Mouse (Mus musculus) gastrocnemius, adult 2 months (tissue): ENCODE data around the gene Cyb5d1. TPM values are rescaled to one million over a fixed set of nuclear protein-coding genes. Genes with fewer than 3 reads are reported as not detected.

ENCODE experiments used
- DNase-seq: peaks from one replicate; pipeline ENCODE4 v3.0.0; 2022
- H3K27ac ChIP-seq: fragments of 200-600 bp; 2 replicates; pipeline ENCODE4 v1.8.1; 2022; ENCODE audit warnings: mild to moderate bottlenecking
- H3K4me3 ChIP-seq: fragments of 200-600 bp; 2 replicates; pipeline ENCODE4 v1.8.1; 2022; ENCODE audit warnings: mild to moderate bottlenecking, moderate library complexity
- CTCF ChIP-seq: fragments of 200-600 bp; IDR thresholded peaks from 2 replicates; pipeline ENCODE4 v1.8.1; 2022; ENCODE audit warnings: antibody characterized with exemption, mild to moderate bottlenecking, moderate library complexity
- intact Hi-C: fragments of 180-260 bp; cut with DNase I; formaldehyde crosslinking; loops from one replicate; pipeline ENCODE4 v1.15.1; 2025
- total RNA-seq, 2 experiments: library from RNA; stranded (reverse); gene quantifications; 2 replicates each; pipeline ENCODE4 v1.2.3; 2021

Cyb5d1 gene
- total RNA-seq, 2 experiments from 2014 or later = 34.9 to 36.0 TPM

DNA sequence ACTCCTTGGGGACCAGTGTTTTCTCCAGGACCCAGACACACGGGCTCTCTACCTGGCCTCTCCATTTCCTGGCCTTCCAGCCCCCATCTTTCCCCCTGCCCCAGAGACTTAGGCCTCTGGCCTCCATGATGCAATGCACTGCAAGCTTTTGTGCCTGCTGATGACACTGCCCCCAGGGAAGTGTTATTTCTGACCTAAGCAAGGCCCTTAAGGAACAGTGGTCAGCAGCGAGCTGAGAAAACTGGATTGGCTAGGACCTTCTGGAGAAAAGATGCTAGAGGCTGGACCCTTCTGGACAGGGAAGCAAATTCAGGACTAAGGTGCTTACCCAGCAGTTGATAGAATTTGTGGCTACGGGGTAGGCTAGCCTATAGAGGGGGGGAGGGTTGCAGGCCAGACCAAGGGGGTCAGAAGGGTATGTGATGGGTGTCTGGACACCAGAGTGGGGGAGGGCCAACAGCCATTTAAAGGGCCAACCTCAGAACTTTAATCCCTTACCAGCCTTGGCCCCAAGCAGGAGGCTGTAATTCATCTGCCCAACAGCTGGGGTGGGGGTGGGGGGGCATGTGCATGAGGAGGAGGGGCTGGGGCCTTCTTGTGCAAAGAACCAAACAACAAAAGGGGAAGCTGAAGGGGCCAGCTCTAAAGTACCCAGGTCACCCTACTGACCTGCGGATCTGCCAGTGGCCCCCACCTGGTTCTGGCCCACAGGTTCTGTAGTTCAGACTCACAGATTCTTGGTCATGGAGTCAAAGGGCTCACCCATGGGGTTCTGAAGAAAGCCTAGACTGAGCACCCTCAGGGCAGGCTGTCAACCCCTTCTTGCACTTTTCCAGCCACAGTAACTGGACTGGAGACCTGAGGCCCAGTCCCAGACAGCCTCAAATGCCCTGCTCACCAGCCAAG is 19.2 kb upstream of the Cyb5d1 start:
- Histone ChIP-seq H3K27ac (peak overlapping the region; percentile 94), H3K4me3 (peak overlapping the region; percentile 86)
- intact Hi-C loops = loop anchor here (5.0 to 10.0 kb wide), 3 partner anchors 292 to 580 kb away; partner anchors contain the start of genes 9130213A22Rik, Gabarap, Hes7 and Phf23
- no peak for TF ChIP-seq CTCF
- peak; percentile 51 for DNase-seq

DNA sequence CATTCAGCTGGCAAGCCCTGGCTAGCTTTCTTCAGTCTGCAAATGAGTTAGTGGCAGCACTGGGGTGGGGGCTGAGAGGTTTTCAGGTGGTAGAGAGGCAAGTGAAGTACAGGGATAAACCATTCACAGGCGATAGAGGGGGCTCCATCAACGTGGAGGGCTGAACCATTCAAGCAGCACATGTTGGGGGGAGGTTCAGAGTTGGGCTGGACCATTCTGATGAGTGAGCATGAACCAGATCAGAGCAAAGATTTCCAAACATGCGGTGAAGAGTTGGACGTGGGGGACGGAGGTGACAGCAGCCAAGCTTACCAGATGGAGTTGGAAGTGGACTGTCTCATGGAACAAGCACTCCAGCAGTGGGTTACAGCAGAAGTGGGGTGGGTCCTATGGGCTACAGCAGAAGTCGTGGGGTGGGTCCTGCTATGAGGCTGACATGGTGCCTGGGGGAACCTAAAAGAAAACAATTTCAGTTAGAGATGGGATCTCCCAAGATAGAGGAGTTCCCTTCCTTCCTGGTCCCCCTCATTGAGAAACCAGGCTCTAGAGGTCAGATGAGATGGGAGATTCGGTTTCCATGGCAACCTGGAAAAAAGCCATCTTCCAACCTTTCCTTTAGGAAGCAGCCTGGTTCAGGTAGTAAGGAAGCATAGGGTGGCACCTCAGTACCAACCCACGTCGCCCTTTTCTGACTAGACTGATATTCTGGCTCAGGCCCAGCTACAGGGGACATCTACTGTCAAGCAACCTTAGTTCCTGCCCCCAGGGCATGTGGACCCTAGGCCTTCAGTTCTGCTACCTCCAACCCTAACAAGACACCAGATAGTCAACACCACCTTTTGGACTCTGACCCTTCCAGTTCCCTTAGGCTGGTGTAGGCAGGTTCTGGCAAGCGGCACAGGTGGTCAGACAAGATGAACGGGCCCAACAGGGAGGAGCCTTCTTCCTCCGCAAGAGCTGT is 18.1 kb upstream of the Cyb5d1 start, which contains the start of gene Kdm6b:
Gene Kdm6b, minus strand, starts transcription at position 455 of the 961 bp plus-strand sequence.
- intact Hi-C loops = loop anchor here (10.0 kb wide), 2 partner anchors 349 to 581 kb away; partner anchors contain the start of genes Gabarap and Phf23
- Histone ChIP-seq H3K4me3 (peak within 1 kb of the TSS; percentile 86), H3K27ac (peak within 1 kb of the TSS; percentile 94)
- TF ChIP-seq CTCF = no peak
- DNase-seq = peak; percentile 34

DNA sequence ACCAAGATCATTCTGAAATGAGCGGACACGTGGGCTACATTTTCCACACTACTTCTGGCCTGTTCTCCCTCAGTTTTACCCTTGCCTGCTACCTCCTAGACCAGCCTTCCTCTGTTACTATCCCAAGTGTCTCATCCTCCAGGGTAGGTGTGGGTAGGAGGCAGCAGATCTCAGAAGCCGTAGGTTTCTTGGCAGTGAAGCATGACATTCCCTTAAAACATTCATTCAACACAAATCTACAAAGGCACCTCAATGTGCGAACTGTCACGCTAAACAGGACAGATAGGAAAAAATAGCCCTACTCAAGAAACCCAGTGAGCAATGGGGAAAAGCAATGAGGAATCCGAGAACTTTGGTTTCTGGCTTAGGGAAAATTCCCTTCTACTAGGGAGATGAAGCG is 17.1 kb upstream of the Cyb5d1 start:
- H3K4me3 ChIP-seq = peak overlapping the region; percentile 86
- no peak for DNase-seq
- TF ChIP-seq CTCF = no peak

GRCm38 (mm10) chr11:69411538-69412203 is 16.2 kb upstream of the Cyb5d1 start:
- peak; percentile 94 for DNase-seq
- TF ChIP-seq CTCF = no peak
- intact Hi-C loops = loop anchor here (10.0 kb wide), 2 partner anchors 347 to 583 kb away; partner anchors contain the start of genes Gabarap and Phf23

More for the DNA sequence above, 17.1 kb upstream of the Cyb5d1 start:
- H3K27ac ChIP-seq = peak overlapping the region; percentile 94
- intact Hi-C loops = loop anchor here (10.0 kb wide), 2 partner anchors 348 to 582 kb away; partner anchors contain the start of genes Gabarap and Phf23

GRCm38 (mm10) chr11:69411073-69411535 is 15.7 kb upstream of the Cyb5d1 start:
- DNase-seq = peak; percentile 96
- intact Hi-C loops = loop anchor here (10.0 kb wide), 2 partner anchors 346 to 584 kb away; partner anchors contain the start of genes Gabarap and Phf23
- Histone ChIP-seq H3K27ac (peak overlapping the region; percentile 94), H3K4me3 (peak overlapping the region; percentile 86)
- TF ChIP-seq CTCF = no peak

More at GRCm38 (mm10) chr11:69411538-69412203, 16.2 kb upstream of the Cyb5d1 start:
- peak overlapping the region; percentile 86 for H3K4me3 ChIP-seq
- peak overlapping the region; percentile 94 for H3K27ac ChIP-seq

DNA sequence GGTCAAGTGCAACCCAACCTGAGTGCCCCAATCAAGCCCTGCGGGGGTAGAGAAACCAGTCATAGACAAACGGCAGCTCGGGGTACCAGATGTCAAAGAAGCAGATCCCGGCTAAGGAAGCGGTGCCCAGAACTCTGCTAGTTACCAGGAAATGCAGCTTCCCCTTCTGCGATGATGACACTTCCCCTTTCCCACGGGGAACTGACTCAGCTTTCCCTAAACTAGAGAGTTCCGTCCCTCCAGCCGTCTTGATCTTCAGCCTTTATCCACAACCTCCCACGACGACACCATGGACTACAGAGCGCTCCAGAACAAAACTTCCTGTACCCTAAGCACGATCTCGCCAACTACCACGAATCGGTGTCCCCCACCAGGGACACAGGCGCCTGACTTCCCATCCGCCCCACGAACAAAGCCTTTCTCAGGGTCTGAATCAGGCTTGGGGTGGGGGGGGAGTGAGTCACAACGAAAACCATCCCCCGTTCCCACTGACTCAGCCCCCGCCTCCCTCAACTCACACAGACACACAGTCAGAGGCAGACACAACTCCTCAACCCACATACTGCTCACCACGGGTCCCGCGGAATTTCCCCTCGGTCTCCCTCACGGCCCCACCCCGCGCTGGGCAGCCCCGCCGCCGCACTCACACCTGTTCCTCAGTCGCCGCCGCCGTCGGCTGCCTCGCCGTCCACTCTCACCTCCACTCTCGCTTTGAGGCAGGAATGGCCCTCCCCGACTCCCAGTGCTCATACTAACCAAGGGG is 15.1 kb upstream of the Cyb5d1 start:
- intact Hi-C loops = loop anchor here (10.0 kb wide), 2 partner anchors 346 to 584 kb away; partner anchors contain the start of genes Gabarap and Phf23
- Histone ChIP-seq H3K27ac (peak overlapping the region; percentile 94), H3K4me3 (peak overlapping the region; percentile 86)
- DNase-seq = peak; percentile 64
- TF ChIP-seq CTCF = no peak

DNA sequence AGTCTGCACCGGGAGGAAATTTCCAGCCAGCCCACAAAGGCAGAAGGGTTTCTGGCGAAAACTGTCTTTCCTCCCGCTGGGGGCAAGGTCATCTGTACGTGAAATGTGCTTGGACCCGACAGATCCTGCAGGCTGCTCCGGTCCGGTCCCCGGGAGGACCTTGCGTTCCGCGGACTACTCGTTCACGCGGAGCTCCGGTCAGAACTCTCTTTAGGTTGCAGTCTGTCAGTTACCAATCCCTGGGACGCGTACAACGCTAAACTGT is 14.5 kb upstream of the Cyb5d1 start:
- Histone ChIP-seq H3K4me3 (peak overlapping the region; percentile 86), H3K27ac (peak overlapping the region; percentile 94)
- no peak for DNase-seq
- intact Hi-C loops = loop anchor here (10.0 kb wide), 2 partner anchors 345 to 585 kb away; partner anchors contain the start of genes Gabarap and Phf23
- no peak for TF ChIP-seq CTCF

DNA sequence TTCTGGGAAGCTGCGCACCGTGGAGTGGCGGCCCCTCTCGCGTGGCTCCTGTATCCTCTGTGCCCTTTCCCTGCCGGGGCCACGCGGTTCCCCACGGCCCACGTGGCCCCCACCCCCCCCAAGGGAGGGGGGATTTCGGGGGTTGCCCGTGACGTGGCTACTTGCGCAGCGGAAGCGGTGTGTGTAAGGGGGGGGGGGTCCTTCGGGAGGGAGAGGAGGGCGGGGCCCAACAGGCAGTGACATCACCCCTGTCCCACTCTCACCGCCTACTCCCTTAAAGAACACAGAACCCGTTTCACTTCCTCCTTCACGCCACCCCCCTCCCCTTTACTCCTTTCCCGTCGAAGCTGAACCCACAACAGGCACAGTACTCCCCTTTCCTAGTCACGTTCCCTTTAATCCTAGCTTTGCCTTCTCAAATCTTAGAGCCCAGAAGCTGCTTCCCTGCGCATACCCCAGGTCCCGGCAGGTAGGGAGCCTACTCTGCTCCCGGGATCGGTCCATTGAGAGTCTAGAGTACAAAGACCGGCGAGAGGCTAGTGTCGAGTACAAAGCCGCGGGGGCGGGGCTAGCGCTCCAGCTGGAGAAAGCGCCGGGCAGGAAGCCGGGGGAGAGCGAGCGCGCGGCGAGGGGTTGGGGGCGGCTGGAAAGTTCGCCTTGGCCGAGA is 14.1 kb upstream of the Cyb5d1 start:
- TF ChIP-seq CTCF = no peak
- Histone ChIP-seq H3K4me3 (peak overlapping the region; percentile 86), H3K27ac (peak overlapping the region; percentile 94)
- DNase-seq = peak; percentile 85
- intact Hi-C loops = loop anchor here (10.0 kb wide), 2 partner anchors 345 to 585 kb away; partner anchors contain the start of genes Gabarap and Phf23

GRCm38 (mm10) chr11:69408541-69409377 is 13.3 kb upstream of the Cyb5d1 start:
- Histone ChIP-seq H3K27ac (peak overlapping the region; percentile 94), H3K4me3 (peak overlapping the region; percentile 86)
- DNase-seq = peak; percentile 85
- TF ChIP-seq CTCF = peak; percentile 23
- intact Hi-C loops = no loop called here

- no peak for DNase-seq
- peak overlapping the region; percentile 94 for H3K27ac ChIP-seq
- H3K4me3 ChIP-seq = peak overlapping the region; percentile 86
- intact Hi-C loops = no loop called here
- TF ChIP-seq CTCF = no peak
Observed at GRCm38 (mm10) chr11:69407724-69408004, 12.2 kb upstream of the Cyb5d1 start.
